Mouse (Mus musculus): Measurements from ENCODE around the gene Ear14. TPM values are rescaled to one million over a fixed set of nuclear protein-coding genes. Genes with fewer than 3 reads are reported as not detected.

Ear14 gene
- polyA plus RNA-seq, 1 experiment from 2014 or later, result not detected

Other genes starting within 250 kb of the Ear14 start
- gene Pnp2, start 247.4 kb upstream of the Ear14 start, polyA plus RNA-seq (2016; fragmentation: Nextera tagmentation; extraction: Ambion mirVana), result 0.34 TPM in 1 of 2 replicates, not detected in the other
- 0.11 and 0.31 TPM in 2 replicates for gene Rnase10, start 195.6 kb upstream of the Ear14 start, polyA plus RNA-seq (2016; fragmentation: Nextera tagmentation; extraction: Ambion mirVana)
- not detected in 2 replicates for gene Rnase9, start 161.5 kb upstream of the Ear14 start, polyA plus RNA-seq (2016; fragmentation: Nextera tagmentation; extraction: Ambion mirVana)
- not detected in 2 replicates for gene Rnase11, start 153.2 kb upstream of the Ear14 start, polyA plus RNA-seq (2016; fragmentation: Nextera tagmentation; extraction: Ambion mirVana)
- 0.28 and 0.53 TPM in 2 replicates for gene Rnase12, start 145.7 kb upstream of the Ear14 start, polyA plus RNA-seq (2016; fragmentation: Nextera tagmentation; extraction: Ambion mirVana)
- not detected in 2 replicates for gene Olfr750, start 129.0 kb upstream of the Ear14 start, polyA plus RNA-seq (2016; fragmentation: Nextera tagmentation; extraction: Ambion mirVana)
- gene Rnase4, start 112.3 kb upstream of the Ear14 start, polyA plus RNA-seq (2016; fragmentation: Nextera tagmentation; extraction: Ambion mirVana), result 6.3 and 8.9 TPM in 2 replicates
- gene Ang, start 112.2 kb upstream of the Ear14 start, polyA plus RNA-seq (2016; fragmentation: Nextera tagmentation; extraction: Ambion mirVana), result 1.8 and 3.0 TPM in 2 replicates
- gene Eddm3b, start 89.0 kb upstream of the Ear14 start, polyA plus RNA-seq (2016; fragmentation: Nextera tagmentation; extraction: Ambion mirVana), result 0.13 TPM in 1 of 2 replicates, not detected in the other
- gene Rnase6, start 79.5 kb upstream of the Ear14 start, polyA plus RNA-seq (2016; fragmentation: Nextera tagmentation; extraction: Ambion mirVana), result 0.14 and 0.87 TPM in 2 replicates
- gene Rnase1, start 56.6 kb upstream of the Ear14 start, polyA plus RNA-seq (2016; fragmentation: Nextera tagmentation; extraction: Ambion mirVana), result not detected in 2 replicates
- not detected in 2 replicates for gene Rnase2b, start 41.1 kb upstream of the Ear14 start, polyA plus RNA-seq (2016; fragmentation: Nextera tagmentation; extraction: Ambion mirVana)
- not detected in 2 replicates for gene Ang2, start 4.2 kb upstream of the Ear14 start, polyA plus RNA-seq (2016; fragmentation: Nextera tagmentation; extraction: Ambion mirVana)
- not detected in 2 replicates for gene Rnase2a, start 52.7 kb downstream of the Ear14 start, polyA plus RNA-seq (2016; fragmentation: Nextera tagmentation; extraction: Ambion mirVana)
- not detected in 2 replicates for gene Gm7247, start 158.4 kb downstream of the Ear14 start, polyA plus RNA-seq (2016; fragmentation: Nextera tagmentation; extraction: Ambion mirVana)
- gene Vmn2r88, start 207.4 kb downstream of the Ear14 start, polyA plus RNA-seq (2016; fragmentation: Nextera tagmentation; extraction: Ambion mirVana), result not detected in 2 replicates
- gene Vmn2r89, start 248.5 kb downstream of the Ear14 start, polyA plus RNA-seq (2016; fragmentation: Nextera tagmentation; extraction: Ambion mirVana), result not detected in 2 replicates

All from heart, embryonic 10.5 days (tissue).